Mouse (Mus musculus) urinary bladder, adult 2 months (tissue): ENCODE measurements around the gene Akap1. TPM values are rescaled to one million over a fixed set of nuclear protein-coding genes. Genes with fewer than 3 reads are reported as not detected.

Source experiments
- DNase-seq: peaks from one replicate; pipeline ENCODE4 v3.0.0; 2022; ENCODE audit warnings: low spot score
- polyA plus RNA-seq: library from polyadenylated mRNA; depleted of rRNA; stranded (reverse); fragments of >200 nt; gene quantifications from 2 replicates; pipeline ENCODE4 v1.2.3, GENCODE M21; 2012

The Akap1 gene
- polyA plus RNA-seq, 1 experiment: 46.1 TPM

DNA sequence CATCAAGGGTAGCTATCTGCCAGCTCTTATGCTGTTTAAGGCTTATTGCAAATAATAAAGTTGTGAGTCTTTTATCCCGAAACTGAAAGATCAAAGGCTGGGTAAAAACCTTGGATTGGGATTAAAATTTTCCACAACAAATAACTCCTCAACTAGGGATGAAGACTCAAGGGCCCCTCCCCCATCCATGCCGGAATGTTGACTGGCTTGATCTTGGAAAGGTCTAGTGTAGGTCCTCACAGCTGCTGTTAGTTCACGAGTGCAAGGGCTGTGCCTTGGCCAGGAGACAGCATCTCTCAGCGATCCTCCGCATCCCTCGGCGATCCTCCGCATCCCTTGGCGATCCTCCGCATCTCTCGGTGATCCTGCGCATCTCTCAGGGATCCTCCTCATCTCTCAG is 13.6 kb upstream of the Akap1 start:
- DNase-seq: no peak

DNA sequence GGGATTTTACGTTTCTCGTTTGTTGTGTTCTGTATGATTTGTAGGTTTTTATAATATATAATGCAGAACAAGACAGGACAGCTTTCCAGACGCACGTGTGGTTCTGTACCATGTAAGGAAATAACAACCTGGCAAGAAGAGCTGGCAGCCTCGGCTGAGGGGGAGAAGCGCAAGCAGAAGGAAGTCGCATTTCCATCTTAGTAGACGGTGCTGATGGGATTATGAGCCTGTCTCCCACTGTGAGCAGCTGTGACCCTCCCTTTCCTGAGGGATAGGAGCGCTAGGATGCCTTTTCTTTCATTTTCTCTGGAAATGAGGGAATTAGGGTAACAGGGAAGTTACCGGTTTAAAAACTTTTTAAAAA is 9.3 kb upstream of the Akap1 start:
- no peak for DNase-seq

DNA sequence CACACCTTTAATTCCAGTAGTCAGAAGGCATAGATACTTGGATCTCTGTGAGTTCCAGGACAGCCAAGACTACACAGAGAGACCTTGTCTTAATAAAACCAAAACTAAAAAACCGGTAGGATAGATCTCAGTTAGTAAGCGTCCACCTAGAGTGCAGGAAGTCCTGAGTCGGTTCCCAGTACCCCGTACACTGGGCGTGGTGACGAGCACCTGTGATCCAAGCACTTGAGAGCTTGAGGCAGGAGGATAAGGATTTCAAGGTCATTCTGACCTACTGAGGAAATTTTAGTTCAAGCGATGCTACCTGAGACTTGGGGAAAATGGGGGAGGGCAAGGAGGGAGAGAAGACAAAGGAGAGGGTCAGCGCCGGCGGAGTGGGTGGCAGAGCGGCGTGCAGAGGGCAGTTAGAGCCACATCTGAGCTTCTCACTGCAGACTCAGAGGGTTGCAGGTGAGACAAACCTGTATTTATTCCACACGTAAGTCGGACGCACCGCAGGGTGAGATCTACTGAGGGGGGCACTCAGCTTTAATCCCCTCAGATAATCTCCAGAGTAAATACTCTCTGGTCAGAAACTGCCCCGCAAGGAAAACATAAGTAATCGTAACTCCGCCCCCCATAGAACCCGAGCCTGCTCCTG is 8.8 kb upstream of the Akap1 start:
- DNase-seq: no peak

GRCm38 (mm10) chr11:88869443-88869842 is 5.1 kb upstream of the Akap1 start:
- DNase-seq: no peak

GRCm38 (mm10) chr11:88863904-88864457 is 405 bp downstream of the Akap1 start:
- DNase-seq: no peak

DNA sequence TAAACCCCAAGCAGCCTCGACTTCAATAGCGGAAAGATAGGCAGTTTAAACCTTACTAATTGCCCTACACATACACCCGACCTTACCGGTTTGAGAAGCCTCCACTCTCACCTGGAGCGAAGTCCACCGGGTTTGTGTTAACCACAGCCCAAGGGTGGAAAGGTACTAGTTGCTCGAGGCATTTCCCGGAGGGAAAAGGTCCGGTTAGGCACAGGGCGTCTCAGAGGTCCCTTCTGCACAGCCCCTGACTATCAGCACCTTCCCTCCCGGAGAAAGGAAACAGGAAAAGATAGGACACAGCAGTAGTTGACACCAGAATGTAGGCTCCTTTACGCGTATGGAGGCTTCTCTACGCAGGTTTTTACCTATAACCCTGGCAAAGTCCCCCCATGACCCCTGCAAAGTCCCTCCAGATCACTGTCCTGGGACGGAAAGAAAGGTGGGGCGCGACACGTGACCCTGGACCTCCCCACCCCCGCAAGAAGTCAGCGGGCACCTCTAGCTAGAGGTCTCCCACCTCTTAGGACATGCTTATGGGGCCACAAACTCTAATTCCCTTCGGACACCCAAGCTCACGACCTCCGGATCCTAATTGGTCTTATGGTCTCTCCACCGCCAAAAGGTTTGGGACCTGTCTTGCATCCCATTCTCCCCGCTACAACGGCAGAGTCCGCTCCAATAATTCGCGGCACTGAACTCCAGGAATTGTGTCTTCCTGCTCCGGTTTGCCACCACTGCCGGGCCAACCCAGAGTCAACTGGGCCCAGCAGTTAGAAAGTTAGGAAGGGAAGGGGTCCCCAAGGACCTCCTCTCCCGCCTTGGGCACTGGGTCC is 1.1 kb downstream of the Akap1 start:
- DNase-seq: no peak

DNA sequence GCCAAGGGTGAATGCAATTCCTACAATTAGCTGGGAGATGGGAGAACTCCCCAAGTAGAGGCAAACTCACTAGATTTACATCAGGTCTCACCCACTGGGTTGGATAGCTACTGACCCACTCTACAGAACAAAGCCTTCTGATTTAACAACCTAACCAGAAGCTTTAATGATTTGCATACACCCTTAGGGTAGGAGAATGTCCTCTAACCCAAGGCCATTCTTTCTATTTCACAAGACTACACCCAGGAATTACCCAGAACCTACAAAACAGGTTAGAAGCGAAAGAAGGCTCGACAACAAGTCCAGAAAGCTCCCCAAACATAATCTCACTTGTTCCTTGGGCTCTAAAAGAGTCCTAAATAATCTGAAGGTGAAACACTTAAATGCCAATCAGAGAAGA is 2.0 kb downstream of the Akap1 start:
- no peak for DNase-seq

GRCm38 (mm10) chr11:88861060-88861459 is 3.3 kb downstream of the Akap1 start:
- no peak for DNase-seq

- DNase-seq: no peak
These were observed 3.7 kb downstream of the Akap1 start for GRCm38 (mm10) chr11:88860641-88861040.

DNA sequence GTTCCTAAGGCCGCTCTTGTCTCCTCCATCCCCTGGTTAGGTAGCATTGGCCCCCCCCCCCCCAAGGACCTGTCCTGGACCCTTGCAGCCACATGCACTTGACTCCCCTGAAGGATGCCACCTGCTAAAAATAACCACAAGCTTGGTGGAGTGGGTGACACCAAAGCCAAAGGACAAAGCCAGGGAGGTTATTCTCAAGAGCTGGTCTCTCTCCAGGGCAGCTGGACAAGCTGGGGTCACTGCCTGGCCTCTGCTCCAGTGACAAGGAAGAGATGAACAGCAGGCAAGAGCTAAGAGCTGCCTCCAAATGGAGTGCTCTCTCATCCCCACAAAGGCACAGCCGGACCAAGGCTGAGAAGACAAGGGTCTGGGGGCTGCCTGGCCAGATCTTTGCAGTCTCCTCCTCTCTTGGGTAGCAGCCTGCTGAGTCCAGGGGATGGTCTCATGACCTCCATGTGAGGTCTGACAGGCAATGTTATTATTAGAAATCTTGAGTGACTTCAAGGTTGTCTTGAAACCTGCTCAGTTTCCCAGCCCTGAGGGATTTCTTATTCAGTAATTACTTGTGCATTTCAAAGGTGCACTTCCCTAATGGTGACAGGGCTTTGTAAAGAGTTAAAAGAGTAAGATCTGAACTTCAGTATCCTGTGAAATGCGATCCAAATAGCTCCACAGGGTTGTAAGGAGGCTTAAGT is 6.9 kb downstream of the Akap1 start:
- DNase-seq: peak; percentile 19

GRCm38 (mm10) chr11:88856383-88856782 is 8.0 kb downstream of the Akap1 start:
- DNase-seq: peak; percentile 19

- DNase-seq: no peak
These were observed 8.6 kb downstream of the Akap1 start for GRCm38 (mm10) chr11:88855795-88856194.

GRCm38 (mm10) chr11:88853588-88853987 is 10.8 kb downstream of the Akap1 start:
- no peak for DNase-seq

GRCm38 (mm10) chr11:88852806-88853205 is 11.6 kb downstream of the Akap1 start:
- DNase-seq: no peak

- no peak for DNase-seq
These were observed 13.1 kb downstream of the Akap1 start for GRCm38 (mm10) chr11:88851049-88851825.

DNA sequence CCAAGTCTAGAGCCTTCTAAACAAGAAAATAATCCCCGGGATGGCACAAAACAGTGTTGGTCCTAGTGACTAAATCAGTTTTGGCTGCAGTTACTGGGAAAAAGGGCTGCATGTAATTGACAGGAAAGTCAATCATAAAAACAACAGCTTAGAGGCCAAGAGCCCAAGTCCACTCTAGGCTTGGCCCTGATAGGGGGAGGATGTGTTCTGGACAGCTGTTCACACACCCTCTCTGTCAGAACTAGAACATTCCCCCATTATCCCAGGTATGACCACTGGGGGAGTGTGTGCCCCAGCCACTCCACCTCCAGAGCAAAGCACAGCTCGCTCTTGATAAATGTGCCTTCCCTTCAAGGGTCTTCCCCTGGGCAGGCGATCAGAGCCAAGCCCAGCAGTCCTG is 14.7 kb downstream of the Akap1 start:
- no peak for DNase-seq

DNA sequence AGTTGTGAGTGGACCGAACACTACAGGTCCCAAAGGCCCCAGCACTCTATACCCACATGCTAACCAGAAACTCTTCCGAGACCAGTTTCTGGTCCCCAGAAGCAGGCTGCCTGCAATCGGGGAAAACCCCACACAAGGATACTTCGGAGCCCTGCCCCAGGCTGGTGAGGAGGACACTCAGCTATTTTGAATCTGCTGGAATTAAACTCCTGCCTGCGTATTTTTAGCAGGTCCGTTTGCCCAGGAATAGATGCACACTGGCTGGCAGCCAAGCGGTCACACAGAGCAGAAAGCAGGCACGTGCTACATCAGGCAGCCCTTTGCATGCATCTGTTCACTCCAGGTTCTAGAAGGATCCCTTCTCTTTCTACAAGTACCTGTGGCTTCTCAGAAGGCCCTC is 15.1 kb downstream of the Akap1 start:
- DNase-seq: no peak

GRCm38 (mm10) chr11:88848590-88848989 is 15.8 kb downstream of the Akap1 start:
- no peak for DNase-seq

- DNase-seq: no peak
These were observed 16.9 kb downstream of the Akap1 start for GRCm38 (mm10) chr11:88847281-88848006.

DNA sequence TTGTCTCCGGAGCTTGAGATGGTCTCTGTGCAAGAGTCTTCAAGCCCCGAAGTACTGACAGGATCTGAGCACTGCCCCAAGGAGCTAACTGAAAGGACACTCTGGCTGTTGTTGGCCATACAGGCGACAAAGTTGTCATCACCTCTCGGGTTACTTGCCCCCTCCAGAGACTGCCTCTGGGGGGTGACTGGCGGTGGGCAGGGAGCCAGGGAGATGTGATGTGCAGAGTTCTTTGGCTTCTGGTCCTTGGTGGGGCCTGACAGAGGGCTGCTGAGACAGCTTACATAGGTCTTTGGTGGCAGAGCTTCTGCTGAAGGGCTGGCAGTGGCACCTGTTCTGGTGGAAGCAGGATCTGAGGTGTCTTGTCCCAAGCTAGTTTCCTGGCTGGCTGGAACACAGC is 20.0 kb downstream of the Akap1 start:
- DNase-seq: no peak

DNA sequence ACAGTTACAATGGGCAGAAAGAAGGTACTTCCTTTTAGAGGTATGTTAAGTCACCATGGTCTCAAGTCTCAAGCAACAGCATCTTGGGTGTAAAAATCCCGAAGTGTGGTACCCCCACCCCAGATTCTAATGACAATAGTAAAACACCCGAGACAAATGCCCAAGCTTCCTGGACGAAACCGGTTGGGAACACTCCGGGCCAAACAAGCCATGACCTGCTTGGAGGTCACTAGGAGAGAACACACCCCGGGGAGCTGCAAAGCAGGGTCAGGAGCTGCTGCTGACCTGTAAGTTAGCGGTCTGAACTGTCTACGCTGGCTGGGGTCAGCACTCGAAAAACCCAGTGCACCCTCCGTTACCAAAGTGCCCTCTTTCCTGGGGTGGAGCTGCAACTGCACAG is 21.1 kb downstream of the Akap1 start:
- DNase-seq: no peak
